Comparison of ENCODE assay signal across 16 mouse cellular contexts in the genomic region with DNA sequence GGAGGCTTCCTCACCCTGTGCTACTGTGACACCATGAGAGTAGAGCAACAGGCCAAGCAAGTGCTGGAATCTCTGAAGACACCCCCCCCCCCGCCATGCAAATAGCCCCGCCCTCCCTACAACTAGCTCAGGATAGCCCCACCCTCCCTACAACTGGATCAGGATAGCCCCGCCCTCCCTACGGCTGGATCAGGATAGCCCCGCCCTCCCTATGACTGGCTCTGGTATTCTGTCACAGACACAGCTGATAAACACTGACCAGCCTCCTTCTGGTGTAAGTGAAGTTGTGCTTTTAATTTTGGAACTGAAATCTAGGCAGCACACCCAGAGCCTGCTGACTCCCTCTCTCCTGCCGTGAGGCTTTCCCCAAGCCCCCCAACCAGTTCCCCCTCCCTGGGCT.
DNase-seq lines count a peak whose midpoint lies in the region; ATAC-seq and TF ChIP-seq lines count a peak whose summit lies in the region.
"Had no signal": no experiment of that assay in that cellular context is flagged by ENCODE, and none has a peak within 500 bp of the region (broad histone marks: within the 10 kb centered on the region; RNA-seq: fewer than 3 reads in every experiment).

No protein-coding gene starts in this region.

- H3K4me3 ChIP-seq in forebrain, embryonic 10.5 days = no peak overlapping the region
- H3K4me3 ChIP-seq in forebrain, embryonic 15.5 days = no peak overlapping the region
- H3K4me3 ChIP-seq in lung, embryonic 14.5 days (ENCODE audit: low read depth, low read length) = no peak overlapping the region
- no peak overlapping the region for H3K4me3 ChIP-seq in heart, embryonic 16.5 days (ENCODE audit: low read length)
- H3K4me3 ChIP-seq in liver, embryonic 16.5 days (ENCODE audit: low read depth, low read length) = no peak overlapping the region
- H3K4me3 ChIP-seq: gastrocnemius, adult 2 months; liver, embryonic 13.5 days; neural tube, embryonic 15.5 days had no signal

- ATAC-seq in forebrain, embryonic 15.5 days (replicated peaks) = no peak
- ATAC-seq in lung, embryonic 14.5 days (ENCODE audit: insufficient read depth) = no peak; the same call in 1 of the 2 replicates
- ATAC-seq in heart, embryonic 16.5 days (replicated peaks; ENCODE audit: extremely low read depth, insufficient read depth, low FRiP score) = peak; percentile 61
- ATAC-seq in liver, embryonic 16.5 days (ENCODE audit: low read depth) = 0 out of 2 replicates have a peak, but pooled peaks have one; percentile 41
- no peak for ATAC-seq in granulocyte monocyte progenitor cell, adult 5-6 weeks (replicated peaks; ENCODE audit: poor library complexity, severe bottlenecking)
- ATAC-seq: midbrain, embryonic 16.5 days had no signal

- DNase-seq in forebrain, embryonic 10.5 days (ENCODE audit: extremely low spot score, low spot score) = no peak
- peak; percentile 53 for DNase-seq in lung, embryonic 14.5 days
- DNase-seq in lung, adult 18-20 months = no peak
- no peak for DNase-seq in adrenal gland, postnatal 14 days
- DNase-seq: cerebellum, postnatal 25 days; gastrocnemius, adult 2 months; kidney, postnatal 36 days; liver, embryonic 13.5 days; right cerebral cortex, postnatal 25 days; thymus, postnatal 14 days had no signal

- H3K4me2 ChIP-seq in forebrain, embryonic 15.5 days (replicated peaks) = no peak overlapping the region
- no peak overlapping the region for H3K4me2 ChIP-seq in lung, embryonic 14.5 days
- no peak overlapping the region for H3K4me2 ChIP-seq in heart, embryonic 16.5 days (ENCODE audit: low read depth, low read length)
- H3K4me2 ChIP-seq in liver, embryonic 16.5 days (ENCODE audit: low read depth, low read length) = no peak overlapping the region
- H3K4me2 ChIP-seq: liver, embryonic 13.5 days; neural tube, embryonic 15.5 days had no signal

- H3K9me3 ChIP-seq in forebrain, embryonic 10.5 days = no peaks in the 10 kb centered on the region
- no peaks in the 10 kb centered on the region for H3K9me3 ChIP-seq in forebrain, embryonic 15.5 days
- H3K9me3 ChIP-seq in lung, embryonic 14.5 days (ENCODE audit: low read depth, low read length) = no peaks in the 10 kb centered on the region
- H3K9me3 ChIP-seq in heart, embryonic 16.5 days (replicated peaks; ENCODE audit: control insufficient read depth, low read length) = no peaks in the 10 kb centered on the region
- H3K9me3 ChIP-seq in liver, embryonic 16.5 days (replicated peaks; ENCODE audit: control insufficient read depth, low read length) = no peaks in the 10 kb centered on the region
- H3K9me3 ChIP-seq: liver, embryonic 13.5 days; neural tube, embryonic 15.5 days had no signal

- H3K4me1 ChIP-seq in forebrain, embryonic 10.5 days = peaks cover 31% of the 10 kb centered on the region
- peaks cover 9% of the 10 kb centered on the region for H3K4me1 ChIP-seq in forebrain, embryonic 15.5 days
- H3K4me1 ChIP-seq in lung, embryonic 14.5 days (ENCODE audit: insufficient read depth) = peaks cover 6% of the 10 kb centered on the region; the same call in 1 of the 2 replicates
- H3K4me1 ChIP-seq in heart, embryonic 16.5 days (ENCODE audit: control insufficient read depth, insufficient read depth, low read length) = peaks cover 16% of the 10 kb centered on the region
- H3K4me1 ChIP-seq in liver, embryonic 16.5 days (ENCODE audit: control insufficient read depth, low read depth, low read length) = no peaks in the 10 kb centered on the region

- WGBS in forebrain, embryonic 10.5 days = 53% methylated on average over 6 of the region's 6 CpGs
- 55% methylated on average over 6 of the region's 6 CpGs for WGBS in forebrain, embryonic 15.5 days
- WGBS in lung, embryonic 14.5 days = 31% methylated on average over 6 of the region's 6 CpGs
- WGBS in heart, embryonic 16.5 days = 22% methylated on average over 6 of the region's 6 CpGs
- 33% methylated on average over 6 of the region's 6 CpGs for WGBS in liver, embryonic 16.5 days (ENCODE audit: insufficient replicate concordance)

- H3K36me3 ChIP-seq in forebrain, embryonic 10.5 days (replicated peaks) = no peaks in the 10 kb centered on the region
- H3K36me3 ChIP-seq in forebrain, embryonic 15.5 days = no peaks in the 10 kb centered on the region
- no peaks in the 10 kb centered on the region for H3K36me3 ChIP-seq in lung, embryonic 14.5 days (ENCODE audit: insufficient read depth)
- H3K36me3 ChIP-seq in heart, embryonic 16.5 days (ENCODE audit: control insufficient read depth, insufficient read depth) = no peaks in the 10 kb centered on the region
- H3K36me3 ChIP-seq in liver, embryonic 16.5 days (ENCODE audit: control insufficient read depth, insufficient read depth) = no peaks in the 10 kb centered on the region
- H3K36me3 ChIP-seq: liver, embryonic 13.5 days; neural tube, embryonic 15.5 days had no signal

- peak overlapping the region; percentile 35; the same call in 1 of the 2 replicates for H3K27ac ChIP-seq in forebrain, embryonic 10.5 days
- H3K27ac ChIP-seq in forebrain, embryonic 15.5 days (replicated peaks) = no peak overlapping the region
- H3K27ac ChIP-seq in lung, embryonic 14.5 days (ENCODE audit: low read depth) = no peak overlapping the region
- H3K27ac ChIP-seq in heart, embryonic 16.5 days (ENCODE audit: low read length) = peak overlapping the region; percentile 54; the same call in 1 of the 2 replicates
- no peak overlapping the region for H3K27ac ChIP-seq in liver, embryonic 16.5 days (ENCODE audit: low read length)
- H3K27ac ChIP-seq: gastrocnemius, adult 2 months; liver, embryonic 13.5 days; neural tube, embryonic 15.5 days had no signal

- no peak for TF ChIP-seq CTCF in lung, embryonic 14.5 days (IDR thresholded peaks at IDR 0.05; ENCODE audit: low read depth)

- H3K9ac ChIP-seq in forebrain, embryonic 15.5 days (replicated peaks) = no peak overlapping the region
- no peak overlapping the region for H3K9ac ChIP-seq in lung, embryonic 14.5 days
- H3K9ac ChIP-seq in heart, embryonic 16.5 days (ENCODE audit: low read length) = no peak overlapping the region
- H3K9ac ChIP-seq in liver, embryonic 16.5 days (ENCODE audit: low read depth, low read length) = no peak overlapping the region
- H3K9ac ChIP-seq: liver, embryonic 13.5 days; neural tube, embryonic 15.5 days had no signal

- no peaks in the 10 kb centered on the region for H3K27me3 ChIP-seq in forebrain, embryonic 10.5 days (ENCODE audit: poor library complexity, severe bottlenecking)
- no peaks in the 10 kb centered on the region for H3K27me3 ChIP-seq in forebrain, embryonic 15.5 days
- H3K27me3 ChIP-seq in lung, embryonic 14.5 days (ENCODE audit: insufficient read depth, low read length) = no peaks in the 10 kb centered on the region
- H3K27me3 ChIP-seq in heart, embryonic 16.5 days (ENCODE audit: control insufficient read depth, insufficient read depth, low read length) = no peaks in the 10 kb centered on the region
- no peaks in the 10 kb centered on the region for H3K27me3 ChIP-seq in liver, embryonic 16.5 days (ENCODE audit: control insufficient read depth, insufficient read depth, low read depth, low read length)
- H3K27me3 ChIP-seq: liver, embryonic 13.5 days; neural tube, embryonic 15.5 days had no signal

Comparison
In these comparisons a context has a peak if more than half of its experiments do, and no peak if none do; other contexts are left out.
1. H3K27ac ChIP-seq: peak in forebrain, embryonic 10.5 days (single experiment) and heart, embryonic 16.5 days (single experiment); none in forebrain, embryonic 15.5 days (single experiment), lung, embryonic 14.5 days (single experiment) and liver, embryonic 16.5 days (single experiment).
2. ATAC-seq: peak in heart, embryonic 16.5 days (single experiment) and liver, embryonic 16.5 days (single experiment); none in forebrain, embryonic 15.5 days (single experiment), lung, embryonic 14.5 days (single experiment) and granulocyte monocyte progenitor cell, adult 5-6 weeks (single experiment).